Mouse (Mus musculus) lung, postnatal 10 days (tissue): ENCODE results near the gene Gimap8.
A peak's percentile ranks its signal among the peaks of the same experiment; 100 is the strongest.
"Not testable (repeated sequence)": the region's sequence is repeated elsewhere in the genome, so short reads cannot be mapped to it uniquely, and the experiment has no call there.

ENCODE experiments used
- DNase-seq: peaks from one replicate; pipeline ENCODE4 v3.0.0; 2021

The Gimap8 gene

GRCm38 (mm10) chr6:48646995-48647394 is at the start of gene Gimap8:
TSS of gene Gimap8 (plus strand) at chr6:48647234.
- DNase-seq: peak; percentile 85

GRCm38 (mm10) chr6:48600594-48600993 is 46.4 kb upstream of the Gimap8 start:
- DNase-seq: no peak

- DNase-seq: peak; percentile 97
Measured at GRCm38 (mm10) chr6:48601271-48602079, 45.6 kb upstream of the Gimap8 start, which contains the start of gene Zfp775. TSS of gene Zfp775 (plus strand) at chr6:48602063.

GRCm38 (mm10) chr6:48602080-48602741 is 44.8 kb upstream of the Gimap8 start:
- DNase-seq: peak; percentile 62

GRCm38 (mm10) chr6:48608124-48608523 is 38.9 kb upstream of the Gimap8 start:
- DNase-seq: no peak

GRCm38 (mm10) chr6:48609512-48609911 is 37.5 kb upstream of the Gimap8 start:
- no peak for DNase-seq

- peak; percentile 40 for DNase-seq
Measured at GRCm38 (mm10) chr6:48610657-48611056, 36.4 kb upstream of the Gimap8 start.

GRCm38 (mm10) chr6:48613464-48613863 is 33.6 kb upstream of the Gimap8 start:
- no peak for DNase-seq

GRCm38 (mm10) chr6:48614756-48615155 is 32.3 kb upstream of the Gimap8 start:
- DNase-seq: no peak

- DNase-seq: no peak
Measured at GRCm38 (mm10) chr6:48620031-48620430, 27.0 kb upstream of the Gimap8 start.

- DNase-seq: not testable (repeated sequence)
Measured at GRCm38 (mm10) chr6:48622186-48622843, 24.7 kb upstream of the Gimap8 start.

GRCm38 (mm10) chr6:48623460-48623859 is 23.6 kb upstream of the Gimap8 start:
- no peak for DNase-seq

- no peak for DNase-seq
Measured at GRCm38 (mm10) chr6:48626464-48626863, 20.6 kb upstream of the Gimap8 start, which contains the start of gene AI854703. TSS of gene AI854703 (plus strand) at chr6:48626764.

GRCm38 (mm10) chr6:48626984-48627383 is 20.1 kb upstream of the Gimap8 start:
- peak; percentile 48 for DNase-seq

- DNase-seq: no peak
Measured at GRCm38 (mm10) chr6:48627511-48627924, 19.5 kb upstream of the Gimap8 start.

GRCm38 (mm10) chr6:48628377-48628776 is 18.7 kb upstream of the Gimap8 start:
- DNase-seq: no peak

- no peak for DNase-seq
Measured at GRCm38 (mm10) chr6:48628808-48629660, 18.0 kb upstream of the Gimap8 start.

- no peak for DNase-seq
Measured at GRCm38 (mm10) chr6:48629661-48630034, 17.4 kb upstream of the Gimap8 start.

GRCm38 (mm10) chr6:48630831-48631230 is 16.2 kb upstream of the Gimap8 start:
- no peak for DNase-seq

GRCm38 (mm10) chr6:48635105-48635504 is 11.9 kb upstream of the Gimap8 start:
- no peak for DNase-seq

- no peak for DNase-seq
Measured at GRCm38 (mm10) chr6:48636515-48636914, 10.5 kb upstream of the Gimap8 start.

GRCm38 (mm10) chr6:48637811-48638500 is 9.1 kb upstream of the Gimap8 start:
- no peak for DNase-seq
